Mouse (Mus musculus) myocyte (in vitro differentiated cells): Measurements from ENCODE around the gene Mical3. TPM values are rescaled to one million over a fixed set of nuclear protein-coding genes. Genes with fewer than 3 reads are reported as not detected.
A peak's percentile ranks its signal among the peaks of the same experiment; 100 is the strongest.

Experiments
- H3K27me3 ChIP-seq: one replicate; pipeline ENCODE4 v1.6.1; 2011; ENCODE audit not compliant: control insufficient read depth, insufficient read depth, insufficient read length
- H3K36me3 ChIP-seq: one replicate; pipeline ENCODE4 v1.6.1; 2011; ENCODE audit not compliant: control insufficient read depth, insufficient read depth
- H3K4me2 ChIP-seq: one replicate; pipeline ENCODE4 v1.6.1; 2011; ENCODE audit warnings: low read depth, control low read depth
- H3K4me3 ChIP-seq: one replicate; pipeline ENCODE4 v1.5.1; 2011; ENCODE audit warnings: mild to moderate bottlenecking, control low read depth, moderate library complexity
- H3K79me2 ChIP-seq: one replicate; pipeline ENCODE4 v1.6.1; 2011; ENCODE audit not compliant: control insufficient read depth, insufficient read depth
- H3ac ChIP-seq: one replicate; pipeline ENCODE4 v1.6.1; 2011; ENCODE audit not compliant: control insufficient read depth, insufficient read length
- CEBPB ChIP-seq: IDR thresholded peaks from 2 replicates; pipeline ENCODE4 v1.6.1; 2011; ENCODE audit warnings: mild to moderate bottlenecking, moderate library complexity; ENCODE audit not compliant: poor library complexity, insufficient read depth, severe bottlenecking
- E2F4 ChIP-seq: IDR thresholded peaks from one replicate; pipeline ENCODE4 v1.6.1; 2011; ENCODE audit warnings: mild to moderate bottlenecking, control low read depth, moderate library complexity; ENCODE audit not compliant: insufficient read depth
- MAX ChIP-seq: IDR thresholded peaks from one replicate; pipeline ENCODE4 v1.6.1; 2011; ENCODE audit warnings: low read depth, mild to moderate bottlenecking, control low read depth
- MYOD1 ChIP-seq, 3 experiments: IDR thresholded peaks; one replicate each; pipeline ENCODE4 v1.6.1; 2011; ENCODE audit warnings: control low read depth in 2 of 3, low read depth in 2 of 3, mild to moderate bottlenecking in 2 of 3, moderate library complexity in 1 of 3; ENCODE audit not compliant: insufficient read length in 2 of 3, control insufficient read depth in 1 of 3
- MYOG ChIP-seq, 3 experiments: IDR thresholded peaks; one replicate each; pipeline ENCODE4 v1.6.1; 2011; ENCODE audit warnings: control low read depth in 2 of 3, low read depth in 2 of 3, mild to moderate bottlenecking in 2 of 3; ENCODE audit not compliant: insufficient read length in 2 of 3, control insufficient read depth in 1 of 3, insufficient read depth in 1 of 3
- POLR2A ChIP-seq: IDR thresholded peaks from one replicate; pipeline ENCODE4 v1.6.1; 2011; ENCODE audit warnings: low read depth, mild to moderate bottlenecking, control low read depth, moderate library complexity; ENCODE audit not compliant: insufficient read length
- POLR2AphosphoS2 ChIP-seq: IDR thresholded peaks from one replicate; pipeline ENCODE4 v1.6.1; 2011; ENCODE audit warnings: low read depth, control low read depth; ENCODE audit not compliant: insufficient read length
- REST ChIP-seq: IDR thresholded peaks from one replicate; pipeline ENCODE4 v1.6.1; 2011; ENCODE audit warnings: mild to moderate bottlenecking, control low read depth, moderate library complexity; ENCODE audit not compliant: insufficient read depth, insufficient read length
- SRF ChIP-seq: IDR thresholded peaks from one replicate; pipeline ENCODE4 v1.6.1; 2011; ENCODE audit warnings: low read depth; ENCODE audit not compliant: control insufficient read depth, insufficient read length
- TCF12 ChIP-seq: IDR thresholded peaks from one replicate; pipeline ENCODE4 v1.6.1; 2011; ENCODE audit warnings: mild to moderate bottlenecking, control low read depth; ENCODE audit not compliant: poor library complexity, insufficient read depth, severe bottlenecking
- TCF3 ChIP-seq: IDR thresholded peaks from one replicate; pipeline ENCODE4 v1.6.1; 2011; ENCODE audit warnings: low read depth, control low read depth; ENCODE audit not compliant: insufficient read length
- USF1 ChIP-seq: IDR thresholded peaks from one replicate; pipeline ENCODE4 v1.6.1; 2011; ENCODE audit warnings: low read depth, mild to moderate bottlenecking, control low read depth, moderate library complexity
- polyA plus RNA-seq: library from polyadenylated mRNA; unstranded; fragments of >200 nt; fragmentation: generic; extraction: Trizol; gene quantifications from one replicate; pipeline ENCODE4 v1.2.1, GENCODE M21; 2012; ENCODE audit warnings: missing spikeins

Mical3 gene
- polyA plus RNA-seq, 1 experiment, result 17.7 TPM

DNA sequence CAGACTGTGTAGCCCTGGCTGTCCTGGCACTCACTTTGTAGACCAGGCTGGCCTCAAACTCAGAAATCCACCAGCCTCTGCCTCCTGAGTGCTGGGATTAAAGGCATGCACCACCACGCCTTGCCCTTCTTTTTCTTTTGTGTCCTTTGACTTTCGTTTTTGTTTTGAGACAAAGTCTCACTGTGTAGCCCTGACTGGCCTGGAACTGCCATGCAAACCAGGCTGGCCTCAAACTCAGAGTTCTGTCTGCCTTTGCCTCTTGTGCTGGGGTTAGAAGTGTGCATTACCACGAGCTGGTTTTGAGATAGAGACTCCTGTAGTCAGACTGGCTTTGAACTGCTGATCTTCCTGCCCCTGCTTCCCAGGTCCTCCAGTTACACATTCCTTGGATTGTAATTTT lies 3.5 kb upstream of the Mical3 start:
- Histone ChIP-seq H3ac (no peak overlapping the region), H3K36me3 (no peaks in the 10 kb centered on the region), H3K4me3 (no peak overlapping the region), H3K27me3 (no peaks in the 10 kb centered on the region), H3K79me2 (no peaks in the 10 kb centered on the region), H3K4me2 (no peak overlapping the region)
- no peak for TF ChIP-seq CEBPB
- no peak for TF ChIP-seq MYOD1 (IDR thresholded peaks at IDR 0.05; ENCODE audit: control insufficient read depth in 1 of 3, insufficient read length in 2 of 3, low read depth in 2 of 3)
- no peak for TF ChIP-seq TCF12
- no peak for TF ChIP-seq MAX
- TF ChIP-seq TCF3, result no peak

GRCm38 (mm10) chr6:121130039-121130705 lies 627 bp downstream of the Mical3 start:
- H3K4me2 ChIP-seq, result peak overlapping the region; percentile 60
- peak overlapping the region; percentile 3 for H3K4me3 ChIP-seq
- H3K27me3 ChIP-seq, result no peaks in the 10 kb centered on the region
- TF ChIP-seq MAX (peak; percentile 17), MYOG (IDR thresholded peaks at IDR 0.05; ENCODE audit: control insufficient read depth in 1 of 3, insufficient read depth in 1 of 3, insufficient read length in 2 of 3, low read depth in 2 of 3) (peak in 1 of 3 experiments; percentile 25), USF1 (no peak)
- H3ac ChIP-seq, result no peak overlapping the region
- H3K79me2 ChIP-seq, result no peaks in the 10 kb centered on the region
- no peaks in the 10 kb centered on the region for H3K36me3 ChIP-seq

- peak overlapping the region; percentile 3 for H3K4me3 ChIP-seq
- H3K79me2 ChIP-seq, result no peaks in the 10 kb centered on the region
- H3K4me2 ChIP-seq, result no peak overlapping the region
- TF ChIP-seq MAX (no peak), SRF (no peak), MYOG (IDR thresholded peaks at IDR 0.05; ENCODE audit: control insufficient read depth in 1 of 3, insufficient read depth in 1 of 3, insufficient read length in 2 of 3, low read depth in 2 of 3) (no peak), POLR2AphosphoS2 (no peak), TCF12 (no peak), REST (no peak), MYOD1 (IDR thresholded peaks at IDR 0.05; ENCODE audit: control insufficient read depth in 1 of 3, insufficient read length in 2 of 3, low read depth in 2 of 3) (no peak), E2F4 (no peak), POLR2A (no peak), USF1 (no peak)
- H3K27me3 ChIP-seq, result no peaks in the 10 kb centered on the region
- no peaks in the 10 kb centered on the region for H3K36me3 ChIP-seq
- no peak overlapping the region for H3ac ChIP-seq
These were observed 1.3 kb downstream of the Mical3 start for GRCm38 (mm10) chr6:121129506-121129905.

DNA sequence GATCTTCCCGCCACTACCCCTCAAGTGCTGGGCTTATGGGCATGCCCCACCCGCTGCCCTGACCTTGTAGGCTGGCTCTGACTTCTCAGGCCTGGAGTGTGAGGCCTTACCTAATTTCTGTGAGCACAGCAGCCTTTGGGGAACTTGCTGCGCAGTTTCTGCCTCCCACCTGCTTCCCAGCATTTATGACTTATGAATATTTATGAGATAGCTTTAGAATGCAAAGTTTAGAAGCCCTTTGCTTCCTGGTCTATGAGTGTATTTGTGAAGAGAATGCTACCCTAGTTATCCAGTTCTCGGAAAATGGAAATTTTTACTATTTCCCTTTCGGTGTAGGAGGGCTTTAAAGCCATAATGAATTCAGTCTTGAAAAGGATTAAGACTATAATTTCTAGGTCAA lies 2.1 kb downstream of the Mical3 start:
- no peak for TF ChIP-seq POLR2AphosphoS2
- TF ChIP-seq TCF3, result no peak
- no peak for TF ChIP-seq E2F4
- TF ChIP-seq SRF, result no peak
- TF ChIP-seq REST, result no peak
- TF ChIP-seq POLR2A, result no peak
- no peak for TF ChIP-seq MYOD1 (IDR thresholded peaks at IDR 0.05; ENCODE audit: control insufficient read depth in 1 of 3, insufficient read length in 2 of 3, low read depth in 2 of 3)
- TF ChIP-seq TCF12, result no peak
- TF ChIP-seq USF1, result no peak
- TF ChIP-seq CEBPB, result no peak
- TF ChIP-seq MYOG (IDR thresholded peaks at IDR 0.05; ENCODE audit: control insufficient read depth in 1 of 3, insufficient read depth in 1 of 3, insufficient read length in 2 of 3, low read depth in 2 of 3), result no peak
- TF ChIP-seq MAX, result no peak

GRCm38 (mm10) chr6:121127726-121128125 lies 3.1 kb downstream of the Mical3 start:
- no peak overlapping the region for H3ac ChIP-seq
- H3K4me2 ChIP-seq, result no peak overlapping the region
- TF ChIP-seq SRF (no peak), TCF3 (no peak), POLR2A (no peak), CEBPB (no peak), POLR2AphosphoS2 (no peak), E2F4 (no peak), USF1 (no peak), MYOG (IDR thresholded peaks at IDR 0.05; ENCODE audit: control insufficient read depth in 1 of 3, insufficient read depth in 1 of 3, insufficient read length in 2 of 3, low read depth in 2 of 3) (no peak), MAX (no peak)
- no peaks in the 10 kb centered on the region for H3K36me3 ChIP-seq
- H3K4me3 ChIP-seq, result no peak overlapping the region
- H3K79me2 ChIP-seq, result no peaks in the 10 kb centered on the region
- no peaks in the 10 kb centered on the region for H3K27me3 ChIP-seq

More for the DNA sequence above, 2.1 kb downstream of the Mical3 start:
- Histone ChIP-seq H3K27me3 (no peaks in the 10 kb centered on the region), H3K4me2 (no peak overlapping the region), H3K4me3 (no peak overlapping the region), H3K79me2 (no peaks in the 10 kb centered on the region), H3K36me3 (no peaks in the 10 kb centered on the region), H3ac (no peak overlapping the region)
